Mouse (Mus musculus) layer of hippocampus, postnatal 14 days (tissue): Measurements from ENCODE around the gene Utp3. TPM values are rescaled to one million over a fixed set of nuclear protein-coding genes. Genes with fewer than 3 reads are reported as not detected.

ENCODE experiments used
- DNase-seq, 2 experiments: peaks; one replicate each; pipeline ENCODE4 v3.0.0; 2021 to 2022; ENCODE audit warnings: low spot score in 2 of 2, mixed read lengths in 1 of 2
- total RNA-seq, 2 experiments: library from RNA; stranded (reverse); gene quantifications; 2 replicates each; pipeline ENCODE4 v1.2.3; 2021

Utp3 gene
- total RNA-seq, 2 experiments from 2014 or later, result 25.5 to 26.3 TPM

DNA sequence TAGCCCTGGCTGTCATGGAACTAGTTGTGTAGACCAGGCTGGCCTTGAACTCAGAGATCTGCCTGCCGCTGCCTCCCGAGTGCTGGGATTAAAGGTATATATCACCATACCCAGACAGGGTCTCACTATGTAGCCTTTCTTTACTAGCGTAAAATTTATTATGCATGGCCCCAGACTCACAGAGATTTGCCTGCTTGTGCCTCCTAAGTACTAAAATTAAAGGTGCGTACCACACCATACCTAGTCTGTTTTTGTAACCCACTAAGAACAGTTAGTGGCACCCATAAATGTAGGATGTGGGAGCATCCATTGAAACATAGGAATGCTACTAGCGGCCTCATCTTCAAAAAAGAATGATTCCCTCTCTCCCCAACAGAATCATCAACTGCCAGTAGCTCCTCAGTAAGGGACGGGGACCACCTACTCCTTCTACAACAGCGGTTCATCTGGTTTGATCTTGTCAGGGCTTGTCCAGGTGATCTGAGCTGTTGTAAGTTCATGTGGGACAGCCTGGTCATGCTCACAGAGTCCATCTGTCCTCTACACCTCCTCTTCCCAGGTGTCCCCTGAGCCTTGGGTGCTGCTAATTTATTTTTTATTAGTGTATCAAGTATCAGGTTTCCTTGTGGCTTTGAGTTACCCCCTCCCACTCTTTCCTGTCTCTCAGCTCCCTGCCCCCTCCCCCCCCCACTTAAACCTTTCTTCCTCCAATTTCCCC, 50.5 kb downstream of the Utp3 start:
- DNase-seq, result no peak

Other genes with a start within 250 kb of the Utp3 start
- not detected for gene Prol1, start 237.2 kb upstream of the Utp3 start, total RNA-seq
- gene Amtn, start 178.4 kb upstream of the Utp3 start, total RNA-seq, result not detected
- gene Ambn, start 98.5 kb upstream of the Utp3 start, total RNA-seq, result not detected
- not detected for gene Enam, start 66.5 kb upstream of the Utp3 start, total RNA-seq
- under 1 TPM in 1 of 2 experiments, not detected in 1; 0.55 TPM for gene Jchain, start 26.6 kb upstream of the Utp3 start, total RNA-seq
- gene Rufy3, start 10.6 kb downstream of the Utp3 start, total RNA-seq, result 100 to 1,000 TPM; 160 to 165 TPM
- gene Grsf1, start 121.7 kb downstream of the Utp3 start, total RNA-seq, result 100 to 1,000 TPM in 1 of 2 experiments, 10 to 100 TPM in 1; 98.3 to 108 TPM
- gene Mob1b, start 166.4 kb downstream of the Utp3 start, total RNA-seq, result 10 to 100 TPM; 30.8 to 32.8 TPM
- gene Dck, start 210.5 kb downstream of the Utp3 start, total RNA-seq, result 10 to 100 TPM; 15.0 to 16.2 TPM